Mouse (Mus musculus) CD4-positive, CD25-positive, alpha-beta regulatory T cell, adult 9 weeks (primary cell): ENCODE results near the gene Gm21762. TPM values are rescaled to one million over a fixed set of nuclear protein-coding genes. Genes with fewer than 3 reads are reported as not detected.

Source experiments
- polyA plus RNA-seq: library from polyadenylated mRNA; unstranded; fragments of 100-300 nt; shearing (Covaris generic); gene quantifications from one replicate; pipeline ENCODE4 v1.2.1, GENCODE M21; 2017

The Gm21762 gene
- polyA plus RNA-seq = not detected

GRCm38 (mm10) chr13:120215847-120216246 is at the start of gene Gm21762:
Gm21762 (minus strand) TSS chr13:120215947.

GRCm38 (mm10) chr13:120262870-120263269 is 47.1 kb upstream of the Gm21762 start, which contains the start of gene AF067061:
AF067061 (plus strand) TSS chr13:120263114.

GRCm38 (mm10) chr13:120238811-120239210 is 23.1 kb upstream of the Gm21762 start, which contains the start of gene Gm21731:
Gm21731 (plus strand) TSS chr13:120239111.

GRCm38 (mm10) chr13:120172133-120172532 is 43.6 kb downstream of the Gm21762 start, which contains the start of gene Gm21818:
Gm21818 (plus strand) TSS chr13:120172433.

Other genes starting within 250 kb of the Gm21762 start
- gene Gm36079, start 188.9 kb downstream of the Gm21762 start, polyA plus RNA-seq = not detected
- not detected for gene Gm21188, start 163.8 kb downstream of the Gm21762 start, polyA plus RNA-seq
- not detected for gene Gm20767, start 75.7 kb downstream of the Gm21762 start, polyA plus RNA-seq
- gene Gm21818, start 43.5 kb downstream of the Gm21762 start, polyA plus RNA-seq = not detected
- not detected for gene Gm21731, start 23.2 kb upstream of the Gm21762 start, polyA plus RNA-seq
- not detected for gene AF067061, start 47.2 kb upstream of the Gm21762 start, polyA plus RNA-seq
- 94.0 TPM for gene BC147527, start 84.4 kb upstream of the Gm21762 start, polyA plus RNA-seq
- 0.57 TPM for gene Tcstv3, start 100.9 kb upstream of the Gm21762 start, polyA plus RNA-seq